Mouse (Mus musculus) thymus, adult 2 months (tissue): ENCODE measurements around the gene Gm21983.

Source experiments
- CTCF ChIP-seq: fragments of 200-500 bp; IDR thresholded peaks from 2 replicates; pipeline ENCODE4 v1.5.1; 2012; ENCODE audit warnings: mild to moderate bottlenecking, control low read depth, low read length, moderate library complexity, borderline replicate concordance; ENCODE audit not compliant: control insufficient read depth, poor library complexity, insufficient read depth; ENCODE audit errors: extremely low read depth
- POLR2A ChIP-seq: fragments of 200-500 bp; IDR thresholded peaks from 2 replicates; pipeline ENCODE4 v1.6.1; 2012; ENCODE audit warnings: mild to moderate bottlenecking, low read length, control low read depth, moderate library complexity; ENCODE audit not compliant: control insufficient read depth, poor library complexity, insufficient read depth; ENCODE audit errors: extremely low read depth

- TF ChIP-seq POLR2A, result no peak
- TF ChIP-seq CTCF, result no peak
These were observed 17.9 kb upstream of the Gm21983 start for GRCm38 (mm10) chr7:27198779-27199178.
